In genomic region chr5:122715723-122716122, GRCm38 (mm10) we compare ENCODE assay signal across 18 mouse cellular contexts. TPM values are rescaled to one million over a fixed set of nuclear protein-coding genes. Genes with fewer than 3 reads are reported as not detected.
A peak's percentile ranks its signal among the peaks of the same experiment; 100 is the strongest.
DNase-seq lines count a peak whose midpoint lies in the region; ATAC-seq and TF ChIP-seq lines count a peak whose summit lies in the region.
"Had no signal": no experiment of that assay in that cellular context is flagged by ENCODE, and none has a peak within 500 bp of the region (broad histone marks: within the 10 kb centered on the region; RNA-seq: fewer than 3 reads in every experiment).

No protein-coding gene starts in this region.

- no peaks in the 10 kb centered on the region for H3K4me1 ChIP-seq in heart, embryonic 12.5 days (replicated peaks)
- H3K4me1 ChIP-seq in bone marrow macrophage, adult 2 months (ENCODE audit: control insufficient read depth, insufficient read depth, low read length) = peaks cover 24% of the 10 kb centered on the region
- no peaks in the 10 kb centered on the region; the same call in 1 of the 2 replicates for H3K4me1 ChIP-seq in kidney, embryonic 14.5 days (ENCODE audit: control insufficient read depth, insufficient read depth, low read length)
- H3K4me1 ChIP-seq: embryonic facial prominence, embryonic 12.5 days; forebrain, embryonic 13.5 days; forebrain, embryonic 15.5 days had no signal

- TF ChIP-seq POLR2A in bone marrow macrophage, adult 2 months (IDR thresholded peaks at IDR 0.05; ENCODE audit: borderline replicate concordance, low read depth, low read length) = no peak

- H3K27me3 ChIP-seq in heart, embryonic 12.5 days (replicated peaks) = no peaks in the 10 kb centered on the region
- no peaks in the 10 kb centered on the region for H3K27me3 ChIP-seq in splenic B cell, adult 2 months (ENCODE audit: control insufficient read depth, insufficient read depth, low read length, poor library complexity, severe bottlenecking)
- no peaks in the 10 kb centered on the region for H3K27me3 ChIP-seq in kidney, embryonic 14.5 days (ENCODE audit: control insufficient read depth, insufficient read depth, low read length)
- H3K27me3 ChIP-seq: embryonic facial prominence, embryonic 12.5 days; forebrain, embryonic 13.5 days; forebrain, embryonic 15.5 days had no signal

- peaks cover 33% of the 10 kb centered on the region for H3K36me3 ChIP-seq in heart, embryonic 12.5 days
- H3K36me3 ChIP-seq in splenic B cell, adult 2 months (ENCODE audit: control insufficient read depth, insufficient read depth, low read length, poor library complexity, severe bottlenecking) = peaks cover 4% of the 10 kb centered on the region
- no peaks in the 10 kb centered on the region for H3K36me3 ChIP-seq in kidney, embryonic 14.5 days (ENCODE audit: control insufficient read depth, insufficient read depth, low read length)
- H3K36me3 ChIP-seq: embryonic facial prominence, embryonic 10.5 days; embryonic facial prominence, embryonic 12.5 days; forebrain, embryonic 15.5 days had no signal

- DNase-seq in heart, adult 11 months = peak; percentile 80
- DNase-seq in splenic B cell, adult 2 months (ENCODE audit: low read depth, low spot score) = peak; percentile 32
- no peak for DNase-seq in cerebellum, postnatal 14 days
- DNase-seq: adrenal gland, adult 2 months; adrenal gland, postnatal 10 days; adrenal gland, postnatal 25 days; cerebellum, adult 11-12 months; cerebellum, adult 8-10 months; cerebellum, adult 9-11 months; cerebellum, postnatal 25 days; forebrain, postnatal 0 days had no signal

- H3K4me3 ChIP-seq in heart, embryonic 12.5 days = no peak overlapping the region
- no peak overlapping the region for H3K4me3 ChIP-seq in bone marrow macrophage, adult 2 months (ENCODE audit: insufficient read depth, low read length)
- no peak overlapping the region for H3K4me3 ChIP-seq in kidney, embryonic 14.5 days (ENCODE audit: low read length)
- H3K4me3 ChIP-seq: embryonic facial prominence, embryonic 10.5 days; embryonic facial prominence, embryonic 12.5 days; forebrain, embryonic 13.5 days; forebrain, embryonic 15.5 days had no signal

- WGBS in heart, embryonic 12.5 days = 79% methylated on average over 1 of the region's 1 CpGs
- WGBS in kidney, embryonic 14.5 days = 72% methylated on average over 1 of the region's 1 CpGs

- H3K4me2 ChIP-seq in heart, embryonic 12.5 days = no peak overlapping the region
- H3K4me2 ChIP-seq in kidney, embryonic 14.5 days (replicated peaks; ENCODE audit: low read depth, low read length) = no peak overlapping the region
- H3K4me2 ChIP-seq: embryonic facial prominence, embryonic 12.5 days; forebrain, embryonic 13.5 days; forebrain, embryonic 15.5 days had no signal

- no peak for ATAC-seq in heart, embryonic 12.5 days (ENCODE audit: insufficient number of reproducible peaks, low FRiP score)
- no peak for ATAC-seq in kidney, embryonic 14.5 days (ENCODE audit: low FRiP score, low TSS enrichment)
- ATAC-seq: forebrain, embryonic 13.5 days; forebrain, embryonic 15.5 days; forebrain, postnatal 0 days had no signal

- H3K9me3 ChIP-seq in heart, embryonic 12.5 days (replicated peaks) = no peaks in the 10 kb centered on the region; the same call in 1 of the 2 replicates
- H3K9me3 ChIP-seq in kidney, embryonic 14.5 days (ENCODE audit: control insufficient read depth, low read length) = no peaks in the 10 kb centered on the region
- H3K9me3 ChIP-seq: embryonic facial prominence, embryonic 10.5 days; embryonic facial prominence, embryonic 12.5 days; forebrain, embryonic 13.5 days; forebrain, embryonic 15.5 days had no signal

- TF ChIP-seq CTCF in bone marrow macrophage, adult 2 months (IDR thresholded peaks at IDR 0.05; ENCODE audit: low read depth, low read length) = no peak

- H3K27ac ChIP-seq in heart, embryonic 12.5 days (ENCODE audit: poor library complexity, severe bottlenecking) = no peak overlapping the region
- peak overlapping the region; percentile 45 for H3K27ac ChIP-seq in bone marrow macrophage, adult 2 months (ENCODE audit: insufficient read depth, low read depth, low read length)
- no peak overlapping the region for H3K27ac ChIP-seq in kidney, embryonic 14.5 days (ENCODE audit: low read depth, low read length)
- H3K27ac ChIP-seq: embryonic facial prominence, embryonic 10.5 days; embryonic facial prominence, embryonic 12.5 days; forebrain, embryonic 13.5 days; forebrain, embryonic 15.5 days had no signal

- H3K9ac ChIP-seq in heart, embryonic 12.5 days = no peak overlapping the region
- no peak overlapping the region for H3K9ac ChIP-seq in kidney, embryonic 14.5 days (ENCODE audit: low read depth, low read length)
- H3K9ac ChIP-seq: embryonic facial prominence, embryonic 12.5 days; forebrain, embryonic 13.5 days; forebrain, embryonic 15.5 days; forebrain, postnatal 0 days had no signal

RNA-seq across cellular contexts. Expression of gene P2rx4, which starts 8.4 kb away (rescaled TPM):
- 15.6 and 17.5 TPM in 2 replicates for polyA plus RNA-seq in heart, embryonic 12.5 days (2016; fragmentation: Nextera tagmentation; extraction: Ambion mirVana)
- polyA plus RNA-seq in bone marrow macrophage, adult 2 months (2012; ENCODE audit: insufficient read depth, insufficient read length, missing spikeins) = 497 and 499 TPM in 2 replicates
- 14.0 and 14.8 TPM in 2 replicates for polyA plus RNA-seq in kidney, embryonic 14.5 days (2014; fragmentation: Nextera tagmentation; extraction: Ambion mirVana)

Comparison
In these comparisons a context has a peak if more than half of its experiments do, and no peak if none do; other contexts are left out.
1. DNase-seq: peak in heart, adult 11 months (single experiment) and splenic B cell, adult 2 months (single experiment); none in cerebellum, postnatal 14 days (0 of 2).
2. RNA of gene P2rx4, which starts 8.4 kb away (polyA plus RNA-seq): 497 to 499 TPM in bone marrow macrophage, adult 2 months; 15.6 to 17.5 TPM in heart, embryonic 12.5 days and 14.0 to 14.8 TPM in kidney, embryonic 14.5 days; every median in the first group is over 10 times any median in the second.